Mouse (Mus musculus) liver, embryonic 12.5 days (tissue): ENCODE measurements around the gene Bicc1. TPM values are rescaled to one million over a fixed set of nuclear protein-coding genes. Genes with fewer than 3 reads are reported as not detected.

Experiments used
- ATAC-seq: fragments of 200-750 bp; cut with Nextera tagmentation; 2 replicates; pipeline ENCODE4 v1.8.0; 2017; ENCODE audit warnings: moderate number of reproducible peaks, mild to moderate bottlenecking, moderate library complexity
- H3K27ac ChIP-seq: fragments of 300-500 bp; sonication (generic); 2 replicates; pipeline ENCODE4 v1.5.1; 2016; ENCODE audit warnings: mild to moderate bottlenecking
- H3K27me3 ChIP-seq: fragments of 300-500 bp; sonication (generic); replicated peaks from 2 replicates; pipeline ENCODE4 v1.6.1; 2016; ENCODE audit warnings: mild to moderate bottlenecking, moderate library complexity
- H3K36me3 ChIP-seq: fragments of 300-500 bp; sonication (generic); 2 replicates; pipeline ENCODE4 v1.6.1; 2016; ENCODE audit warnings: mild to moderate bottlenecking, moderate library complexity
- H3K4me1 ChIP-seq: fragments of 300-500 bp; sonication (generic); 2 replicates; pipeline ENCODE4 v1.6.1; 2016
- H3K4me2 ChIP-seq: fragments of 300-500 bp; sonication (generic); 2 replicates; pipeline ENCODE4 v1.6.1; 2016; ENCODE audit warnings: mild to moderate bottlenecking, moderate library complexity
- H3K4me3 ChIP-seq: fragments of 300-500 bp; sonication (generic); 2 replicates; pipeline ENCODE4 v1.5.1; 2016; ENCODE audit warnings: mild to moderate bottlenecking, moderate library complexity
- H3K9ac ChIP-seq: fragments of 300-500 bp; sonication (generic); 2 replicates; pipeline ENCODE4 v1.6.1; 2016; ENCODE audit warnings: mild to moderate bottlenecking, moderate library complexity
- H3K9me3 ChIP-seq: fragments of 300-500 bp; sonication (generic); replicated peaks from 2 replicates; pipeline ENCODE4 v1.6.1; 2016; ENCODE audit warnings: mild to moderate bottlenecking, moderate library complexity
- WGBS: fragments of 180-500 bp; shearing (Covaris S2); methylation state at CpG from one replicate; pipeline ENCODE4 v1.1.7; 2016; ENCODE audit not compliant: insufficient replicate concordance; 5-methylcytosine and 5-hydroxymethylcytosine counted together
- polyA plus RNA-seq: library from polyadenylated mRNA; unstranded; fragments of >200 nt; fragmentation: Nextera tagmentation; extraction: Ambion mirVana; gene quantifications from 2 replicates; pipeline ENCODE4 v1.2.1, GENCODE M21; 2016

The Bicc1 gene
- polyA plus RNA-seq, 1 experiment from 2014 or later: 4.9 TPM

GRCm38 (mm10) chr10:71153610-71154009 is 5.9 kb downstream of the Bicc1 start:
- H3K4me2 ChIP-seq: no peak overlapping the region
- H3K27me3 ChIP-seq: peaks cover 14% of the 10 kb centered on the region
- H3K36me3 ChIP-seq: no peaks in the 10 kb centered on the region
- H3K9ac ChIP-seq: no peak overlapping the region
- 66% methylated on average over 6 of the region's 6 CpGs for whole genome bisulfite sequencing
- no peak for ATAC-seq
- H3K27ac ChIP-seq: no peak overlapping the region
- no peaks in the 10 kb centered on the region for H3K4me1 ChIP-seq
- H3K9me3 ChIP-seq: no peaks in the 10 kb centered on the region
- H3K4me3 ChIP-seq: no peak overlapping the region

- H3K9me3 ChIP-seq: no peaks in the 10 kb centered on the region
- H3K4me3 ChIP-seq: no peak overlapping the region
- no peak overlapping the region for H3K4me2 ChIP-seq
- H3K27me3 ChIP-seq: peaks cover 9% of the 10 kb centered on the region
- 48% methylated on average over 1 of the region's 1 CpGs for WGBS
- no peak overlapping the region for H3K9ac ChIP-seq
- no peaks in the 10 kb centered on the region for H3K4me1 ChIP-seq
- ATAC-seq: no peak
- H3K27ac ChIP-seq: no peak overlapping the region
- H3K36me3 ChIP-seq: no peaks in the 10 kb centered on the region
These were observed 6.4 kb downstream of the Bicc1 start for GRCm38 (mm10) chr10:71153138-71153537.

GRCm38 (mm10) chr10:71150486-71150885 is 9.0 kb downstream of the Bicc1 start:
- 67% methylated on average over 2 of the region's 2 CpGs for whole genome bisulfite sequencing
- H3K4me3 ChIP-seq: no peak overlapping the region

GRCm38 (mm10) chr10:71148951-71149603 is 10.4 kb downstream of the Bicc1 start:
- H3K4me1 ChIP-seq: no peaks in the 10 kb centered on the region
- H3K27me3 ChIP-seq: no peaks in the 10 kb centered on the region
- no peak for ATAC-seq
- WGBS: 74% methylated on average over 5 of the region's 5 CpGs
- no peak overlapping the region for H3K9ac ChIP-seq
- no peaks in the 10 kb centered on the region for H3K9me3 ChIP-seq
- H3K4me3 ChIP-seq: no peak overlapping the region
- no peaks in the 10 kb centered on the region for H3K36me3 ChIP-seq
- H3K4me2 ChIP-seq: no peak overlapping the region
- no peak overlapping the region for H3K27ac ChIP-seq

More at GRCm38 (mm10) chr10:71150486-71150885, 9.0 kb downstream of the Bicc1 start:
- Histone ChIP-seq H3K27ac (no peak overlapping the region), H3K9me3 (no peaks in the 10 kb centered on the region), H3K9ac (no peak overlapping the region), H3K27me3 (no peaks in the 10 kb centered on the region), H3K36me3 (no peaks in the 10 kb centered on the region), H3K4me1 (no peaks in the 10 kb centered on the region), H3K4me2 (no peak overlapping the region)
- ATAC-seq: no peak

- Histone ChIP-seq H3K9ac (no peak overlapping the region), H3K27ac (no peak overlapping the region), H3K27me3 (no peaks in the 10 kb centered on the region), H3K9me3 (no peaks in the 10 kb centered on the region), H3K4me3 (no peak overlapping the region), H3K4me2 (no peak overlapping the region), H3K36me3 (no peaks in the 10 kb centered on the region), H3K4me1 (no peaks in the 10 kb centered on the region)
- 67% methylated on average over 9 of the region's 9 CpGs for WGBS
- no peak for ATAC-seq
These were observed 11.3 kb downstream of the Bicc1 start for GRCm38 (mm10) chr10:71148226-71148625.

- Histone ChIP-seq H3K4me1 (no peaks in the 10 kb centered on the region), H3K9me3 (no peaks in the 10 kb centered on the region), H3K9ac (no peak overlapping the region), H3K36me3 (no peaks in the 10 kb centered on the region), H3K27ac (no peak overlapping the region), H3K4me2 (no peak overlapping the region), H3K4me3 (no peak overlapping the region), H3K27me3 (no peaks in the 10 kb centered on the region)
- no peak for ATAC-seq
- WGBS: 73% methylated on average over 15 of the region's 15 CpGs
These were observed 12.6 kb downstream of the Bicc1 start for GRCm38 (mm10) chr10:71146681-71147615.

GRCm38 (mm10) chr10:71145801-71146200 is 13.7 kb downstream of the Bicc1 start:
- 69% methylated on average over 11 of the region's 11 CpGs for WGBS
- no peaks in the 10 kb centered on the region for H3K36me3 ChIP-seq
- no peak overlapping the region for H3K4me2 ChIP-seq
- no peak overlapping the region for H3K4me3 ChIP-seq
- ATAC-seq: no peak
- no peaks in the 10 kb centered on the region for H3K4me1 ChIP-seq
- no peaks in the 10 kb centered on the region for H3K27me3 ChIP-seq
- no peak overlapping the region for H3K27ac ChIP-seq
- H3K9ac ChIP-seq: no peak overlapping the region
- H3K9me3 ChIP-seq: no peaks in the 10 kb centered on the region

- Histone ChIP-seq H3K4me1 (no peaks in the 10 kb centered on the region), H3K27ac (no peak overlapping the region), H3K9ac (no peak overlapping the region), H3K9me3 (no peaks in the 10 kb centered on the region), H3K27me3 (no peaks in the 10 kb centered on the region), H3K4me2 (no peak overlapping the region), H3K4me3 (no peak overlapping the region), H3K36me3 (no peaks in the 10 kb centered on the region)
- ATAC-seq: no peak
- WGBS: 57% methylated on average over 4 of the region's 4 CpGs
These were observed 15.3 kb downstream of the Bicc1 start for GRCm38 (mm10) chr10:71144191-71144590.

- Histone ChIP-seq H3K36me3 (no peaks in the 10 kb centered on the region), H3K4me1 (no peaks in the 10 kb centered on the region), H3K9ac (no peak overlapping the region), H3K4me2 (no peak overlapping the region), H3K4me3 (no peak overlapping the region), H3K27me3 (no peaks in the 10 kb centered on the region), H3K27ac (no peak overlapping the region), H3K9me3 (no peaks in the 10 kb centered on the region)
- ATAC-seq: no peak
- WGBS: 74% methylated on average over 2 of the region's 2 CpGs
These were observed 16.9 kb downstream of the Bicc1 start for GRCm38 (mm10) chr10:71142568-71142967.

- no peak for ATAC-seq
- 70% methylated on average over 6 of the region's 6 CpGs for WGBS
- H3K9ac ChIP-seq: no peak overlapping the region
- no peaks in the 10 kb centered on the region for H3K4me1 ChIP-seq
- no peak overlapping the region for H3K4me3 ChIP-seq
- no peaks in the 10 kb centered on the region for H3K27me3 ChIP-seq
- H3K36me3 ChIP-seq: no peaks in the 10 kb centered on the region
- no peak overlapping the region for H3K27ac ChIP-seq
- H3K4me2 ChIP-seq: no peak overlapping the region
- no peaks in the 10 kb centered on the region for H3K9me3 ChIP-seq
These were observed 19.1 kb downstream of the Bicc1 start for GRCm38 (mm10) chr10:71140281-71140845.

GRCm38 (mm10) chr10:71138852-71139197 is 20.7 kb downstream of the Bicc1 start:
- no peaks in the 10 kb centered on the region for H3K4me1 ChIP-seq
- no peak overlapping the region for H3K27ac ChIP-seq
- 89% methylated on average over 2 of the region's 2 CpGs for WGBS
- no peak overlapping the region for H3K4me3 ChIP-seq
- H3K27me3 ChIP-seq: no peaks in the 10 kb centered on the region
- no peak overlapping the region for H3K9ac ChIP-seq
- H3K4me2 ChIP-seq: no peak overlapping the region
- no peaks in the 10 kb centered on the region for H3K36me3 ChIP-seq
- no peak for ATAC-seq
- H3K9me3 ChIP-seq: no peaks in the 10 kb centered on the region

- Histone ChIP-seq H3K36me3 (no peaks in the 10 kb centered on the region), H3K27ac (no peak overlapping the region), H3K9me3 (no peaks in the 10 kb centered on the region), H3K9ac (no peak overlapping the region), H3K4me3 (no peak overlapping the region), H3K27me3 (no peaks in the 10 kb centered on the region), H3K4me1 (no peaks in the 10 kb centered on the region), H3K4me2 (no peak overlapping the region)
- ATAC-seq: no peak
- WGBS: 78% methylated on average over 14 of the region's 14 CpGs
These were observed 21.2 kb downstream of the Bicc1 start for GRCm38 (mm10) chr10:71138132-71138851.
